Mouse (Mus musculus) kidney, postnatal 25 days (tissue): ENCODE data around the gene Hoxd11.

Experiments
- DNase-seq, 2 experiments: peaks; one replicate each; pipeline ENCODE4 v3.0.0; 2021; ENCODE audit warnings: mixed read lengths in 2 of 2

Gene Hoxd11

DNA sequence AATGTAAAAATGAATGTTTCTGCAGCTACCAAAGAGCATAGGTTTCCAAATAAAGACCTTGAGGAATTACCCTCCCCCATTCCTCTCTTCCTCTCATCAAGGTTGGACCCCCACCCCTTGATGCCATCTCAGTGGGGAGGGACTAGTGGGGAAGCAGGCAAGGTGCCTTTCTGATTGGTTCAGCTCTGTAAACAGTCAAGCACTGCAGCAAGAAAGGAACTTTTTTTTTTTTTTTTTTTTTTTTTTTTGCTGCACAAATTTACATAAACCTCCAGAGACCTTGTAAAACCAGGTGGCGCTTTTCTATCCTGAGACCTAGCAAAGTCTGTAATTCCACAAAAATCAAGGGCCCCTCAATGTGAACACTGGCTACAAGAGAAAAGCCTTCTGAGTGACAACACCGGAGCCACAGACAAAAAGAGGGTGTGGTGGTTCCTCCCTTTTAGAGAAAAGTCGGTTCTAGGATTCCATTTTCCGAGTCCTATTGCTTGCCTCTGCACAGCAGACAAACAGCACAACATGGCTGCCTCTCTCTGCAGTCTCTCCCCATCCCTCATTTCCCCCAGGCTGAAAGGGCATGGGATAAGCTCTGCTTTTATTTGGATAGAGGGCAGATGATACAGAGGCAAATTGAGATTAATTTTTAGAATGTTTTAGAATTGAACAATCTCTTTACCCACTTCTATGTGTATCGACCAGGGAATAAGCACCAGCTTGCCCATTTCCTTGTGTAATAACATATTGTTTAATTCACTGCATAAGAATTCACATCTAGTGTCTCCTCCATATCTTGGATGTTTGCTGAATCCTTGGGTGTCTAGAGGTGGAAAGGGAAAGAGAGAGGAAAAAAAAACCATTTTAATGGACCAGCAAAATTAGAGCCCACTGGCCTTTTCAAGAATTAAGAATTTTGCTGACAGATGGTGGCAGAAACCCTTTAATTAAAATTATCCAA lies 30.4 kb downstream of the Hoxd11 start:
- peak in 1 of 2 experiments; percentile 45 for DNase-seq

- DNase-seq, result peak; percentile 58
Measured at GRCm38 (mm10) chr2:74710929-74711543, 31.7 kb downstream of the Hoxd11 start.

DNA sequence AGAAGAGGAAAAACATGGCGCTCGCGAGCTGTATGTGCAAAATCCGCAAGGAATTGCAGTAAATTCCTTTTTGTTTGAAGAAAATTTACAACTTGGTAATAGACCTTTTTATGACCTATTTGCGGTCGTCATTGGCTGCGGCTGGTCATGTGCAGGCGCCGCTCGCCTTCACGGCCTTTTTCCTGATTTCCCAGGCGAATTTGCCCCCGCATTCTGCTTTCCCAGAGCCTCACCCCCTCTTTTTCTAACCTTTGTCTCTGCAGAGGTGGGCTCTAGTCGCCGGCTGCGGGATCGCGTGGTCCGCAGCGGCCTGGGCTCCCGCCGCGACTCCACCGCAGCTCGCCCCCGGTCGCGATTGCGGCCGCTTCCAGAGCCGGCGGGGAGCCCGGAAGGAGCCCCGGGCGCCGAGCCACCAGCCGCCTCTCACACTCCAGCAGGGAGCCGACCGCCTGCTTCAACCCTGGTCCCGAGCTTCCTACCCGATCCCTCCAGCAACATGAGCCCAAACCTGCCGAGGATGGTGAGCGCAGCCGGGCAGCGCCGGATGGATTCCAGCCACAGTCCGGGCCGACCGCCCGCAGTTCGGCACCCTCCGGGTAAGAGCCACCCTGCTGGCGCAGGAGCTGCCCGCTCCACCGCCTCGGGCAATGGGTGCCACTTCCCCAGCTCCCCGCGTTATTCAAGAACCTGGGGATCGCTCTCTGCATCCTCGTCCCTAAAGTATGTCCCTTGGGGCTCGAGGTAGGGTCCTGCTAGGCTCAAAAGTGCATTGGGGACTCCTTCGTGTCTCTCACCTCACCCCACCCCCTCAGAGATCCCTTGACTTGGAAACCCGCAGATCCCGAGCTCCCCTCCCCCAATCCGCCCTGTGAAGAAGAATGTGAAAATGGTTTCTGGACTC lies 32.6 kb downstream of the Hoxd11 start, which contains the start of the genes Hoxd3 and Hoxd4:
TSS of gene Hoxd3 (plus strand) at position 207 of the 901 bp plus-strand sequence.
TSS of gene Hoxd4 (plus strand) at position 209 of the 901 bp plus-strand sequence.
- peak; percentile 80 to 87 for DNase-seq

DNA sequence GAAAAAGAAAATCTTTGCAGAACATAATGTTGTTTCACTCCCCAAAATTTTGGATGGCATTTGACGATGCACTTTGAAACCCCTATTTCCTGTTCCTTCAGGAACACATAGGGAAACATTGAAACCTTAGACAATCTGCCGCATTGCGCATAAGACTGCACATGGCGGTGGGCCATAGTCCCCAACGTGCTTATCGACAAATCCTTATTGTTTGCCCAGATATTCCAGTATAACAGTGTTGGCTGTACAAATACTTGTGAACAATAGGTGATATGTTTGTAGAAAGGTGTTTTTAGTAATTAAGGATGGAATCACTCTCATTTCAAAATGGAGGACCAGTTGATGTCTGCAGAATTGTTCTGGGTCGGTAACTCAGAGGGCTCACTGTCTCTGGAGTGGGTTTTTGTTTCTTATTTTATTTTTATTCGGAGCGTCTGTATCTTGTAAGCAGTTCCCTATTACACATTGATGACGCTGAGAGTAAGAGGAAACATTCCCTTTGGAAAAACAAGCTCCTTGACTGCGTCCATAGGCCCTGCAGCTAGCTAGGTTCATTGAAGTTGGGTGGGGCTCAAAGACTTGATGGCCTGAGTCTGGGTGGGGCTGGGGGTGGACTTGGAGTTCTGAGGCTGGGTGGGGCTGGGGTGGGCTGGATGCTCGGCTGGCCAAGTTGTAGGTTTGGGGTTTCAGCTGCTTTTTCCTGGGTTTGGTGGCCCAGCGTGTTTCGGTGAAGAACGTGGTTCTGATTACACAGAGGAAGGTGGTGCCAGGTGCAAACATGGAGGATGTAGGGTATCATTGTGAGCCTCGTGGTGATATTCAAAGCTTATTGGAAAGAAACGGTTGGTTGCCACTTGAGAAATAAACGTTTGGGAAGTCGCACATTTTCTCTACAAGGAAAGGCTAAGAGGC lies 34.1 kb downstream of the Hoxd11 start:
- DNase-seq, result peak in 1 of 2 experiments; percentile 47

GRCm38 (mm10) chr2:74714156-74714789 lies 34.9 kb downstream of the Hoxd11 start:
- DNase-seq, result peak in 1 of 2 experiments; percentile 59

GRCm38 (mm10) chr2:74714881-74715280 lies 35.5 kb downstream of the Hoxd11 start:
- DNase-seq, result peak; percentile 62 to 77

DNA sequence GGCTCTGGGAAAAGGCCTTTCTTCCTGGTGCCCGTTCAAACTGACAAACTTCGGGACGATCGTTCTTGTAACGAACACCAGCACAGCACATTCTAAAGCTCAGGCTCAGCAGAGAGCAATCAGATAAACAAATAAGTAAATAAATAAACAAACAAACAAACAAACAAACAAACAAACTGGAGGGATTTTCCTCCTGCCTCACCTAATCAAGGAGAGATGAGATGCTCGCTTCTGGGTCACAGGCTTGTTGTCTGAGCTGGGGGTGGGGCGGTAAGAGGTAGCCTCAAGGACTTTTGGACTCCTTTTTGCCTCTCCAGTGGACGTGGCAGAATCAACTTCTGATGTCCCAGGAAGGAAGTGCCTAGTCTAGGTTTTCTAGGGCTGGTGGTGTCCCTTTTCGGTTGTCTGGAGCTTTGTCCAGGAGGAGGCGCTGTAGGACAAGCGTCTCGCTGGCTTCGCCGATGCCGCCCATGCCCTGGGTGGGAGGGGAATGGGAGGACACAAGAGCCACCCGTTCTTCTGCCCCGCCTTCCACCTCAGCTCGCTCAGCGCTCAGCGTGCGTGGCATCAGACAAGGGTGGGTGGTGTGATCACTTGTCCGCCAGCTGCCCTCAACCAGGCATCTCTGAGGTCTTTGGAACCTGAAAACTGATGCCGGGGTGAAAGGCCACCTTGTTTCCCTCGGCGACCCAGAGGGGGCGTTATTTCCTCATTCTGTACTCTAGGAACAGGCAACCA lies 36.3 kb downstream of the Hoxd11 start:
- peak; percentile 94 to 96 for DNase-seq

- no peak for DNase-seq
Measured at GRCm38 (mm10) chr2:74720384-74720783, 41.0 kb downstream of the Hoxd11 start.

DNA sequence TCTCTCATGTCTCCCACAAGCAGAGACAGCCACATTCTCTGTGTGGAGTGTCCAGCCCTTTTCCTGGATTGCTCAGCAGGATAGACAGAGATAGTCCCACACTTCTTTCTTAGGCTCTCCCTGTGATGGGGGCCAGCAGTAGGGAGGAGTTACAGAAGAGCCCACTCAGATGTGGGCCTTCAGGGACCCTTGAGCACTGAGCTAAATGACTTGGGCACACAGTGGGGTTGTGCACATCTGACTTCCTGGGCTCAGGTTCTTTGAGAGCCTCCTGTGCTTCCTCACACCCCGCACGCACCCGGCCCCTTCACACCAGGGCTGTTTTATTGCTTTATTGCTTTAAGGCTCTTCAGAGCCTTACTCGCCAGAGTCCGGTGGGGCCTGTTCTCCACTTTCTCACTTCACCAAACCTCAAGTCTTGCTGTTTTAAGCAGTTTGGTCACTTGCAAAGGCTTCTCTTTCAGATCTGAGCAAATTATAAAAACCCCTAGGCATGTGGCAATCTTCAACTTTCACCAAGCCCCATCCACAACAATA lies 41.7 kb downstream of the Hoxd11 start:
- DNase-seq, result no peak

DNA sequence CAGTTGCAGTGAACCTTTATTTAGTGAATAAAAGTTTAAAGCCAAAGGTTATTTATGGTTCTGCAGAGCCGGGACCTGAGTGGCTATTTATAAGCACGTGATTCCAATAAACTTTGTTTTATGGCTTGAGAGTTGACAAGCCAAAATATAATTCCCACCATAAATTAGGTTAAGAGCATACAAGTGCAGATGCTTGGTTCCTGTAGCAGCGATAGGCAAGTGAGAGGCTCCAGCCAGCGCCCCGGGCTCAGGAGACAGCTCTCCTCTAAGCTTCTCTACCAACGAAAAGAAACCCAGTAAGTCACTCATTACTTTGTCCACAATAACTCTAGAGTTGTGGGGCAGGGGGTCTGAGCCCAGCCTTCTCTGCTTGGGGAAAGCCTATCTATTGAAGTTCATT lies 42.5 kb downstream of the Hoxd11 start:
- DNase-seq, result no peak

GRCm38 (mm10) chr2:74722949-74723348 lies 43.6 kb downstream of the Hoxd11 start:
- DNase-seq, result no peak

GRCm38 (mm10) chr2:74724244-74725015 lies 45.1 kb downstream of the Hoxd11 start:
- peak; percentile 60 to 71 for DNase-seq

GRCm38 (mm10) chr2:74725171-74725570 lies 45.8 kb downstream of the Hoxd11 start:
- DNase-seq, result peak in 1 of 2 experiments; percentile 34

- peak; percentile 77 to 79 for DNase-seq
Measured at GRCm38 (mm10) chr2:74726551-74726950, 47.2 kb downstream of the Hoxd11 start, which contains the start of gene Gm28230. Gene Gm28230, plus strand, starts transcription at chr2:74726728.

DNA sequence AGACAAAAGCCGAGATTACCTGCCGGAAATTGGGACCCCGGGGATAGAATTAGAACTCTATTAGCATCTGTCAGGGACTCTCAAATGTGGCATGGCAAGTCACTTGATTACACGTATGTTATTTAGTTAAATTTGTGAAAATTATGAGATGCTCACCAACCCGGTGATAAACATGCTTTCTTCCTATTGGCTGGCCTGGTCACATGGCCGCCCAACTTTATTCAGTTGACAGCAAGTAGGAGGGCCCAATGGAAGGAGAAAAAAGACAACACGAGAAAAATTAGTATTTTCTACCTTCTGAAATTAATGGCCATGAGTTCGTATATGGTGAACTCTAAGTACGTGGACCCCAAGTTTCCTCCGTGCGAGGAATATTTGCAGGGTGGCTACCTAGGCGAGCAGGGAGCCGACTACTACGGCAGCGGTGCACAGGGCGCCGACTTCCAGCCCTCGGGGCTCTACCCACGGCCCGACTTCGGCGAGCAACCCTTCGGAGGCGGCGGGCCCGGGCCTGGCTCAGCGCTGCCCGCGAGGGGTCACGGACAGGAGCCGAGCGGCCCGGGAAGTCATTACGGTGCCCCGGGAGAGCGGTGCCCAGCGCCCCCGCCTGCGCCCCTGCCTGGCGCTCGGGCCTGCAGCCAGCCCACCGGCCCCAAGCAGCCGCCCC lies 47.7 kb downstream of the Hoxd11 start:
- DNase-seq, result peak in 1 of 2 experiments; percentile 47

GRCm38 (mm10) chr2:74727640-74728302 lies 48.4 kb downstream of the Hoxd11 start:
- DNase-seq, result no peak

- no peak for DNase-seq
Measured at GRCm38 (mm10) chr2:74728303-74728680, 48.9 kb downstream of the Hoxd11 start.

DNA sequence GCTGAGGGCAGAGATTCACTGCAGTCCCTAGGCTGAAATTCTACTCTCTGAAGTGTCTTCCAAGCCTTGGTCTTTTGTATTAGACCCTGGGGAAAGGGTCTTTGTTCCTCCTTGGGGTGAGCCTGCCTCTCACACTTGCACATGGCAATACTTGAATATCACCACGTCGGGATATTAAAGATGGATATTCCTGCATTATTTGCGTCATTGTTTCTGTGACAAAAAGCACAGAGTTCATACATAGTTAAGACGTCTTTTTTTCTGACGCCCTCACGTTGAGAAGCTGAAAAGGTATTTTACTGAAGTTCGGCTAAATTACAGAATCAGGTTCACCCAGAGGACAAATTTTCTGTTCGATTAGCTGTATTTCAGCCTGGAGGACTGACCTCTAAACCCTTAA lies 51.0 kb downstream of the Hoxd11 start:
- DNase-seq, result no peak
